Mouse (Mus musculus) frontal cortex, postnatal 25 days (tissue): ENCODE measurements at regions not wholly inside any gene's neighbourhood (a gene's known extent, or its start where the extent isn't known, plus 50 kb on each side); places are given as distances from the start of the nearest gene placed in this dataset.

Experiments
- DNase-seq, 2 experiments: peaks; one replicate each; pipeline ENCODE4 v3.0.0; 2022; ENCODE audit warnings: low spot score in 2 of 2

DNA sequence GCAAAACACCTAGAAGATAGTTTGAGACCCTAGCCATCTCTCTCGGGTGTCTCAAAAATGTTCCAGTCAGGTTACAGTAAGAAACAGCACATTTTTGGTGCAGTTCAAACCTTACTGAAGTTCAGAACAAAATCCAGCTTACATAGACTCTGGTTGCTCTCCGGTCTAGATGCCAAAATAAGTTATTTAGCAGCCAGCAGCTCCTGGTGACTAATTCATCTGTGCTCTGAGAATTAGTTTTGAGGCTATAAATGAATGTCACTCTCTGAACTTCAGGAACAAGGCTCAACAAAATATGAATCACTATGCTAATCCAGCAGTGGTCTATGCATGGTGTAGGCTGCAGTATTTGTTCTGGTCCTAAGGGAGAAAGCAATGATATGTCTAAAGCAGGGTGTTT is 238.6 kb downstream of the Rnf152 start:
- DNase-seq, result no peak

GRCm38 (mm10) chr1:105116231-105116630 is 240.3 kb downstream of the Rnf152 start:
- no peak for DNase-seq

DNA sequence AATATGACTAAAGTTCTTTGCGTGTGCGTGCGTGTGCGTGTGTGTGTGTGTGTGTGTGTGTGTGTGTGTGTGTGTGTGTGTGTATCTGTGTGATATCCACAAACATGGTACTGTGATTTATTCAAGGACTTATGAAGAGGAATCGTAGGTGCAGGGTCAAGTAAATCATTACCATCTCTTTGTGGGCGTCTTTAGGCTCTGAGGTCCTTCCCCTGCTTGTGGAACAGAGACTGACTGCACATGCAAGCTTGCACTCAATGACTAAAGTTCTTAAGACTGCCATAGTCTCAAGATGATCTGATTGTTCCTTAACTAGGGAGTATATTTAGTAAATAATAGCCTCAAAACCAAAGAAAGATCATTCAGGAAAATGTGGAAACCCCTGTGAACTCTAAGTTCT is 241.1 kb downstream of the Rnf152 start:
- no peak for DNase-seq

DNA sequence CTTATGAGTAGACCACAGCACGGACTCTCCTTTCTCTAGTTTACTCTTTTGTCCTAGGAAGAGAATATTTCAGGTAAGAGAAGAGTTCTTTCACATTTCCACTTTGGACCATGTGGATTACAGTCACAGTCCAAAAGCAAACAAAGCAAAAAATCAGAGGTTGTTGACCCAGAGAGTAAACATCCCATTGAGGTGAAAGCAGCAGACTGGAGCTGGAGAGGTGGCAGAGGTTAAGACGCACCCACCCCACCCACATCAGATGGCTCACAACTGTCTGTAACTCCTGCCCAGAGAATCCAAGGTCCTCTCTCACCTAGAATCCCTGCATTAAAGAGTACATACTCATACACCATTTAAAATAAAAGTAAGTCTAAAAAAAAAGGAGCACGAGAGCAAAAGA is 241.7 kb downstream of the Rnf152 start:
- DNase-seq, result no peak

DNA sequence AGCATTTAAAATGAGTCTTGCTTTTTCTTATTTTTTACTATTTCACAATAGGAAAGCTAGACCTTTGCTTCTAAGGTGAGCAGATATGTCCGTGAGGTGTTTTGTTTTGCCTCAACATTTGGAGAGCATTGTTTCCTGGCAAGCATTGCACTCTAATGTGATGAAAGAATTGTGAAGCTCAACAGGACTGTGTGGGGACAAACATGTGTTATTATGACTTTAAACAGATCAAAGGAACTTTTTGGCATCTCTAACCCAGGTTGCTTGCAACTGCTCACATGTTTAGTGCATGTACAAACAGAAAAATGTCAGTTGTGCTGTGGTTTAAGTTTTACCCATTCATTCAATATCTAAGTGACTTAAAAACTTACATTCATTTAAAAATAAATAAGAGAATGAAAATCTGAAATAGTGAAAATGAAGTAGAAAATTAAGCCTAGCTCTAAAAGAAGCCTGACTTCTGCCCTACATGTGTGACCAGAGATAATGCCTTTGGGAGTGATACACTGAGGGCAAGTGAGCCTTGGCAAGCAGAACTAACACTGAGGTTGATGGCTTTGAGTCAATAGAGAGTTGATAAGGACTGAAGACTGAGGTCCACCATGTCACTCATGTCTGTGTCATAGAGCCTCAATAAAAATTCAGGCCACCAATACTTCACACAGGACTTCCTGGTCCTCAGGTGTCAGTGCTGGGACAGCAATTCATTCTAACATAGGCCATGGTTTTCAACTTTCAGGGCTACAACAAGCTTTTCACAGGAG is 243.6 kb downstream of the Rnf152 start:
- DNase-seq, result no peak

- no peak for DNase-seq
Observed at GRCm38 (mm10) chr1:105111236-105111635, 245.3 kb downstream of the Rnf152 start.

DNA sequence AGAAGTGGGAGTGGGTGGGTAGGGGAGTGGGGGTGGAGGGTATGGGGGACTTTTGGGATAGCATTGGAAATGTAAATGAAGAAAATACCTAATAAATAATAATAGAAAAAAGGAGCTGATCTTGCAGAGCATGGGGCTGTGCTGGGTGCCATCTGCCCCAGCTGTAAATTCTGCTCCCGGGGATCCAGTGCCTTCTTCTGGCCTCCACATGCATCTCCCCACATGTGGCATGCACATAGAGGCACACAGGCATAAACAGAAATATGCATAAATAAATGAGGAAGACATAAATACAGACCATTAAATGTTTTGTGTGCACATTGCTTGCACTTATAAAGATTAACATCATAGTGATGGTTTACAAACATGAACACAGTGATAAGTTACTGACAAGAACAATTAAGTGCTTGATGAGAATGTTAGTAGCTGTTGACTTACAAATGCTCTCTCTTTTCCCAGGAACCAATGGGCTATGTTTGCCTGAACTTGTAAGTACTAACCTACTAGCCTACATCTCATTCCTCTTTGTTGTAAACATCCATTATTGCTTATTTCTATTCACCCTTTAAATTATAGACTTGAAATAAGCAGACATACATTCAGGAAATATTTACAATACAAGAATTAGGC is 245.8 kb downstream of the Rnf152 start:
- no peak for DNase-seq

DNA sequence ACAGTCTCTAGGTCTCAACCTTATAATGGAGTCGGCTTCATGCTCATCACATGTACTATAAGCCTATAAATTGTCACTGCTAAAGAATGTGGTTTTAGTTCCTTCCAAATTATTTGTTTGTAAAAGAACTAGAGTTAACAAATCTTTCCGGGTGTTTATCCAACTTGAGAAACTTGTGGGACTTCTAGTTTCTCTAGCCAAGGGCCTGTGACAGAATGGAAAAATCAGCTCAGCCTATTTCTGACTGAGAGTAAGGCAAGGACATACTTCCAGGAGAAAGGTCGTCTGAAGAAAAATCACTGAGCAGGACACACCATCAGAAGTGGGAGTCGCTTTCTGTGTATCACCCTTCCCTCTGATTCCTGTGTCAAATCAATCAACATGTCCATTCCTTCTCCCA is 248.7 kb downstream of the Rnf152 start:
- DNase-seq, result no peak

DNA sequence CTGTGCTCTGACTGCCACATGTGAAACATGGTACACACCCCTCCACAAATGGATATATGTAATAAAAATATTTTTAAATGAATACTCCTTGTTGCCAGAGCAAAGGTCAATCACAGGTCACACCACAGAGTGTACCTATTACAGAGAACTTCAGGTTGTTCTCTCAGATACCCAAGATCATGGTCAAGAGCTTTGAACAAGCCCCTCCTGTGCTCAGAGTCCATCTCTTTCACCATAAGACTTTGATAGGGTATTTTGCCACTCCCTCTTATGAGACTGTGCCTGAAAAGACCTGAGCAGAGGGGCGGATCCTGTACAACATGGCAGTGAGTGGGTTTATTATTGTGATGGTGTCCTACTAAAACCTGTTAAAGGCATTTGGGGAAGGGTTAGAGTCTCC is 249.3 kb downstream of the Rnf152 start:
- DNase-seq, result no peak

GRCm38 (mm10) chr1:105105211-105105610 is 251.3 kb downstream of the Rnf152 start:
- no peak for DNase-seq

DNA sequence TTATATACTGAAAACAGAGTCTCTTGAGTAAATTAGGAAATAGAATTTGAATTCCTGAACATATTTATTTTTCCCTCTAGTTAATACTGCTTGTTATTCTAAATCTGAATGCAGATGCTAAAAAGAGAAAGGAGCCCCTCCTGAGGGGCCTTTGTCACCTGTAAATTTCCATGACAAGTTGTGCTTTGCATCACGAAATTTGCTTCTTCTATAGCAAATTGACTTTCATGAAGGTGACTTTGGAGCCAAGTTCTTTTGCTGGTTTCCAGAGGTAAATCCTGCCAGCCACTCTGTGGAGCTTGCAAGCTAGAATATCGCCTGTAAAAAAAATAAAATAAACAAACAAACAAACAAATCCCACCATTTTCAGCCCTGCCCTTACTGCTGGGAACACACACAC is 261.4 kb downstream of the Rnf152 start:
- DNase-seq, result no peak

GRCm38 (mm10) chr1:105094500-105094899 is 262.0 kb downstream of the Rnf152 start:
- DNase-seq, result peak in 1 of 2 experiments; percentile 4

- no peak for DNase-seq
Observed at GRCm38 (mm10) chr1:105093875-105094274, 262.6 kb downstream of the Rnf152 start.

DNA sequence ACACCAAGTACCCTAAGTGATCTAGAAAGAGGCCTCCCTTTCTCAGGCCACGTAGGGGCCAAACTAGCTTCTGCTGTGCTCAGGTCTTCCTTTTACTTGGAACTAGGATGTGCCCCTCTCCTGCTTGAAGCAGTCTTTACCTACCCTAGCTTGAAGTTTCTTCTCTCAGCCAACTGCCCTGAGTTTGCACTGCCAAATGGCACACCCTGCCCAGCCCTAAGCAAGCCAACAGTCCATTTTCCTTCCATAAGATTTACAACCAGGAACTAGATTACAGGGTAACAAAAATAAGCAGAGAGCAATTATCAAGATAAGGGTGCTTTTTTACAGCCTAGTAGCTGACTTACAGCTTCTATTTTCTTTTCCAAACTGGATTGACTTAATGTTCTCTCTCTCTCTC is 263.5 kb downstream of the Rnf152 start:
- no peak for DNase-seq

DNA sequence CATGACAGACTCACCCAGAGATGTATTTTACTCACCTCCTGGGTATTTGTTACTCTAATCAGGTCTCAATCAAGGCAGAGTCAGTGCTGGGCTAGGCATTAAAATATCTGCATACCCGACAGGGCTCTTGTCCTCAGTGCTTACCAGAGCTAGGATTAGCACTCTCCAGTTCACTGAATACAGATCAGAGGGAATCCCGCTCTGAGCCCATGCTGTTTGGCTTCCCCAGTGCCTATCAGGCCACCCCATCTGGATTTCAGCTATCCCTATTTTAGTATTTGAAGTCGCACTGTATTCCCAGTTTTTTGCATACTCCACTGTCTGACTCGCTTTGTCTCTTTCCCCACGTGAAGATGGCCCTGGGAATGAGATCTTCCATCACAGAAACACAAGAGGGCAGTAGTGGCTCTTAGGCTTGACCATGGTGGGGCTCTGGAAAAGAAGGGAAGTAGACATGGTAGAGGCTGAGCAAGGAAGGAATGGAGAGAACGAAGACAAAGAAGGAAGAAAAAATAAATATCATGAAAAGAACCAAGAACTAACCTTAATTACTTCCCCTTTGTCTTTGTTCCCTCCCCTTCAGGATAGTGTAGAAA is 264.1 kb downstream of the Rnf152 start:
- no peak for DNase-seq

GRCm38 (mm10) chr1:105088765-105089520 is 267.6 kb downstream of the Rnf152 start:
- DNase-seq, result no peak

- DNase-seq, result no peak
Observed at GRCm38 (mm10) chr1:105087623-105088022, 268.9 kb downstream of the Rnf152 start.

GRCm38 (mm10) chr1:105084556-105084955 is 272.0 kb downstream of the Rnf152 start:
- no peak for DNase-seq

- DNase-seq, result no peak
Observed at GRCm38 (mm10) chr1:105083551-105084103, 272.9 kb downstream of the Rnf152 start.

DNA sequence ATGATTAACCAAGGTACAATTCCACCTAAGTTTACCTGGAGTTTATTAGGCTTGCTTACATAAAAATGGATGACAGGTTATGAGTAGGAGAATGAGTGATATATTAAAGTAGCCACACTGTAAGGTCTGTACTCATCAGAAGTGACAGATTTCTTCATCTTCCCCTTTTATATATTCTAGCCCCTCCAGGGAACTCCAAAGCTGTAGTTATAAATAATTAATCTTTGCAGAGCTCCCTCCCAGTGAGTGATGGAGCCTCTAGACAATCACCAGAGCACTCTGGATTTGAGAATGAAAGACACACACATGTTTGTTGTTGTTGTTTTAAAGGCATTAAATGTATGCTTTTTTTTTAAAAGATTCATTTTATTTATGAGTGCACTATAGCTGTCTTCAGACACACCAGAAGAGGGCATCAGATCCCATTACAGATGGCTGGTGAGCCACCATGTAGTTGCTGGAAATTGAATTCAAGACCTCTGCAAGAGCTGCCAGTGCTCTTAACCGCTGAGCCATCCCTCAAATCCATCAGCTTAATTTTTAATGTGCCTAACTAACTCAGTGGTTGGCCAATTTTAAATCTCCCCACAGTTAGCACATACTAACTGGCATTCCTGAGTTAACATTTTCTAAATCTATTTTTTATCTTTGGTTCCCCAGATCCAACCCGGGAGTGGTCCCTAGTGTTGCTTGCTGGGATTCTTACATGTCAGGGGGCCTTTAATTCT is 273.5 kb downstream of the Rnf152 start:
- DNase-seq, result no peak

DNA sequence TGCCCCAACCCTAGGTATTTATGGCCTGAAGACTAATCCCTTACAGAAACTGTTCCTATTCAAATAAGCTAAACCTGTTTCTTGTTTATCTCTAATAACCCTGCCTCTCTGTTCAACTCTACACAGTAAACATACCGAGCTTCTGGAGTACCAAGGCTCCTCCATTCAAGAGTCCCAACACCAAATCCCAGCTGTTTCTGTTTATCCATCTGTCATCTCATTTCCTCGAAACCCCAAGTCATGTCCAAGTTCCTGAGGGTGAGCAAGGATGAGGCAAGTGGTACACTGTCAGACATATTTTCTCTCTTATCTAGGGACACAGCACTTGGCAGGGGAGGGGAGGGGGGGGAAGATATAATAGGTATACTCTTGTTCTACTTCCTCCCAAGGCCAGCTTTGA is 274.6 kb downstream of the Rnf152 start:
- DNase-seq, result no peak
